Mouse (Mus musculus): ENCODE results near the gene Nudt6. TPM values are rescaled to one million over a fixed set of nuclear protein-coding genes. Genes with fewer than 3 reads are reported as not detected.
A peak's percentile ranks its signal among the peaks of the same experiment; 100 is the strongest.

The Nudt6 gene
- 26.0 and 32.4 TPM in 2 replicates for polyA plus RNA-seq (2012; rRNA removed)

DNA sequence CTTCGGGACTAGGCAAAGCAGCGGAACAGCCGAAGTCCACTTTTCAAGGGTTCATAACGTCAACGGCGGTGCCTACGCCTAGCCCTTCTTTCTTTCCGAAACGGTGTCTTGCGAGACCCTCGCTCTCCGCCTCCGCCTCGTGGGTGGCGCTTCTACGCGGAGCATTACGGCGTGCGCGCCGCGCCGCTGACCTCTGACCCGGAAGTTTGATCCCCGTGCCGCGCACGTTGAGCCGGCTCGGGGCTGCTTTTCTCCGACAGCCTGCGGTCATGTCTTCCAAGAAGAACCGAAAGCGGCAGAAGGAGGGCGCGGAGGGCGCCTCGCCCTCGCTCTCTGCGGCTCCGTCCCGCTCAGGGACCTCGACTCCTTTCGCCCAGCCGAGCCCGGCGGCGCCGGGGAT is at the start of gene Nudt6:
Gene Nudt6 (minus strand): TSS at position 140 of the 400 bp plus-strand sequence.
- Histone ChIP-seq H3K4me3 (ENCODE audit: insufficient read depth, low read depth, low read length) (peak within 1 kb of the TSS; percentile 78), H3K27ac (ENCODE audit: insufficient read depth, low read depth, low read length) (peak within 1 kb of the TSS; percentile 70), H3K36me3 (ENCODE audit: control insufficient read depth, insufficient read depth, low read length) (no peaks in the 10 kb centered on the region), H3K4me1 (ENCODE audit: control insufficient read depth, insufficient read depth, low read length) (peaks cover 3% of the 10 kb centered on the region; the same call in 1 of the 2 replicates), H3K27me3 (replicated peaks; ENCODE audit: control insufficient read depth, insufficient read depth, low read length) (no peaks in the 10 kb centered on the region)
- TF ChIP-seq CTCF (conservative IDR thresholded peaks at IDR 0.05; ENCODE audit: insufficient read depth, insufficient read length, low read depth, low read length) (no peak), POLR2A (IDR thresholded peaks at IDR 0.05; ENCODE audit: low read depth, low read length) (no peak)
- DNase-seq: peak; percentile 93
- under 1% methylated on average over 50 of the region's 50 CpGs for WGBS

- 86% methylated on average over 4 of the region's 4 CpGs for WGBS
- H3K4me1 ChIP-seq (ENCODE audit: control insufficient read depth, insufficient read depth, low read length): peaks cover 3% of the 10 kb centered on the region; the same call in 1 of the 2 replicates
- no peaks in the 10 kb centered on the region; the same call in 1 of the 2 replicates for H3K36me3 ChIP-seq (ENCODE audit: control insufficient read depth, insufficient read depth, low read length)
- TF ChIP-seq CTCF (conservative IDR thresholded peaks at IDR 0.05; ENCODE audit: insufficient read depth, insufficient read length, low read depth, low read length) (no peak), POLR2A (IDR thresholded peaks at IDR 0.05; ENCODE audit: low read depth, low read length) (no peak)
- no peak overlapping the region for H3K4me3 ChIP-seq (ENCODE audit: insufficient read depth, low read depth, low read length)
- no peaks in the 10 kb centered on the region for H3K27me3 ChIP-seq (replicated peaks; ENCODE audit: control insufficient read depth, insufficient read depth, low read length)
- H3K27ac ChIP-seq (ENCODE audit: insufficient read depth, low read depth, low read length): no peak overlapping the region
- no peak for DNase-seq
Measured at GRCm38 (mm10) chr3:37469353-37469752, 49.3 kb upstream of the Nudt6 start.

- Histone ChIP-seq H3K27ac (ENCODE audit: insufficient read depth, low read depth, low read length) (no peak overlapping the region), H3K27me3 (replicated peaks; ENCODE audit: control insufficient read depth, insufficient read depth, low read length) (no peaks in the 10 kb centered on the region), H3K36me3 (ENCODE audit: control insufficient read depth, insufficient read depth, low read length) (no peaks in the 10 kb centered on the region; the same call in 1 of the 2 replicates), H3K4me1 (ENCODE audit: control insufficient read depth, insufficient read depth, low read length) (peaks cover 3% of the 10 kb centered on the region; the same call in 1 of the 2 replicates), H3K4me3 (ENCODE audit: insufficient read depth, low read depth, low read length) (no peak overlapping the region)
- WGBS: 96% methylated on average over 2 of the region's 2 CpGs
- TF ChIP-seq CTCF (conservative IDR thresholded peaks at IDR 0.05; ENCODE audit: insufficient read depth, insufficient read length, low read depth, low read length) (no peak), POLR2A (IDR thresholded peaks at IDR 0.05; ENCODE audit: low read depth, low read length) (no peak)
- peak; percentile 30 for DNase-seq
Measured at GRCm38 (mm10) chr3:37468170-37468569, 48.2 kb upstream of the Nudt6 start.

- no peak for TF ChIP-seq CTCF (conservative IDR thresholded peaks at IDR 0.05; ENCODE audit: insufficient read depth, insufficient read length, low read depth, low read length)
- no peak for TF ChIP-seq POLR2A (IDR thresholded peaks at IDR 0.05; ENCODE audit: low read depth, low read length)
- H3K27ac ChIP-seq (ENCODE audit: insufficient read depth, low read depth, low read length): no peak overlapping the region
- WGBS: 89% methylated on average over 1 of the region's 1 CpGs
- no peaks in the 10 kb centered on the region for H3K27me3 ChIP-seq (replicated peaks; ENCODE audit: control insufficient read depth, insufficient read depth, low read length)
- no peaks in the 10 kb centered on the region; the same call in 1 of the 2 replicates for H3K36me3 ChIP-seq (ENCODE audit: control insufficient read depth, insufficient read depth, low read length)
- no peaks in the 10 kb centered on the region for H3K4me1 ChIP-seq (ENCODE audit: control insufficient read depth, insufficient read depth, low read length)
- no peak overlapping the region for H3K4me3 ChIP-seq (ENCODE audit: insufficient read depth, low read depth, low read length)
- DNase-seq: no peak
Measured at GRCm38 (mm10) chr3:37455992-37456391, 36.0 kb upstream of the Nudt6 start.

DNA sequence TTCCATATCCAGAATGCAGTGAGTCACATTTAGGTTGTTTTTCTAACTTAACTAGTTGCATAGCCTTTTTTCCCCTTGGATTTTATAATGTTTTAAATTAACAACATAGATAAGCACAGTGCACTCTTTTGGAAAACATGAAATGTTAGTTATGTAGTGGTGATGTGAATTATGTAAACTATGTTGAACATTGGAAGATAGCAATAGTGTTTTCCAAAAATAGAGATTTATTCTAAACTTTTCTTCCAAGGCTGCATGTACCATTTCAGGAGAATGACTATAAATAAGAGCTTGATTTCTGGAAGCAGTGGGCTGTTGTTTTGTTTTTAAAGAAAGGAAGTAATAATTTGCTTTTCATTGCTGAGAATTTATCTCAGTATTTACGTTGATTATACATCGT is 23.4 kb upstream of the Nudt6 start:
- DNase-seq: no peak
- Histone ChIP-seq H3K27ac (ENCODE audit: insufficient read depth, low read depth, low read length) (no peak overlapping the region), H3K4me3 (ENCODE audit: insufficient read depth, low read depth, low read length) (no peak overlapping the region), H3K36me3 (ENCODE audit: control insufficient read depth, insufficient read depth, low read length) (no peaks in the 10 kb centered on the region), H3K4me1 (ENCODE audit: control insufficient read depth, insufficient read depth, low read length) (no peaks in the 10 kb centered on the region), H3K27me3 (replicated peaks; ENCODE audit: control insufficient read depth, insufficient read depth, low read length) (no peaks in the 10 kb centered on the region)
- 85% methylated on average over 2 of the region's 2 CpGs for WGBS
- no peak for TF ChIP-seq CTCF (conservative IDR thresholded peaks at IDR 0.05; ENCODE audit: insufficient read depth, insufficient read length, low read depth, low read length)
- TF ChIP-seq POLR2A (IDR thresholded peaks at IDR 0.05; ENCODE audit: low read depth, low read length): no peak

DNA sequence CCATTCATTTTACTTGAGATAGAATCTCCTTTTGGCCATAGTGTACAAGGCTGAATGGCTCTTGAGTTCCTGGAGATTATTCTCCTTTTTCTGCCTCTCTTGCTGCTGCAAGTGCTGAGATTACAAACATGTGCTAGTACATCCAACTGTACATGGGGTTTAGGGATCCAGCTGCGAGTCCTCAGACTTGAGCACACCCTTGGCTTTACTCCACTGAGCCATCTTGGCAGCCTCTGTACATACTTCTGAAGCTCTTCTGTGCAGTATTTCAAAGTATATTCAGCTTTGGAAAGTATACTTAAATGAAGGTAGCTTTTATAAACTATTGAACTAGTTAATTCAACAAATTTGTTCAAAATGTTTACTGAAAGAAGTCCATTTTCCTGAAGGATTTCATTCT is 19.8 kb upstream of the Nudt6 start:
- TF ChIP-seq POLR2A (IDR thresholded peaks at IDR 0.05; ENCODE audit: low read depth, low read length): no peak
- no peaks in the 10 kb centered on the region for H3K27me3 ChIP-seq (replicated peaks; ENCODE audit: control insufficient read depth, insufficient read depth, low read length)
- 82% methylated on average over 1 of the region's 1 CpGs for WGBS
- H3K4me3 ChIP-seq (ENCODE audit: insufficient read depth, low read depth, low read length): no peak overlapping the region
- no peak for DNase-seq
- H3K4me1 ChIP-seq (ENCODE audit: control insufficient read depth, insufficient read depth, low read length): no peaks in the 10 kb centered on the region
- peaks cover 1% of the 10 kb centered on the region; the same call in 1 of the 2 replicates for H3K36me3 ChIP-seq (ENCODE audit: control insufficient read depth, insufficient read depth, low read length)
- H3K27ac ChIP-seq (ENCODE audit: insufficient read depth, low read depth, low read length): no peak overlapping the region

DNA sequence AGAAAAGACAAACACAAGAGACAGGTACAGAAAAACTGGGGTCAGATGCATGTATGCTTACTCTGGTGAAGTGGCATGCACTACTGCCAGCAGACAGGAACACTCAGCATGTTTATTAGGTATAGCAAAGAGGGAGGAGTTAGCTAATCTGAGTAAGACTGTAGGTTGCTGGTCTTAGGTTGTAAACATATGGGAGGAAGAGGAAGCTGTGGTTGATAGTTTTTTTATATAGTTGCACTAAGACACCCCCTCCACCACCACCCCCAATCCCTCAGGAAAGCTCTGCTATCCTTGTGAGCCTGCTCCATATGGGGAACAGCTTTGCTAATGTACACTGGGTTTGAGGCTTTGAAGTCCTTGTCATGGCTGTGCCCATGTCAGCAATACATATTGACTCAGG is 10.3 kb upstream of the Nudt6 start:
- H3K36me3 ChIP-seq (ENCODE audit: control insufficient read depth, insufficient read depth, low read length): no peaks in the 10 kb centered on the region; the same call in 1 of the 2 replicates
- no peak for DNase-seq
- H3K4me1 ChIP-seq (ENCODE audit: control insufficient read depth, insufficient read depth, low read length): no peaks in the 10 kb centered on the region
- no peak overlapping the region for H3K27ac ChIP-seq (ENCODE audit: insufficient read depth, low read depth, low read length)
- no peak overlapping the region for H3K4me3 ChIP-seq (ENCODE audit: insufficient read depth, low read depth, low read length)
- H3K27me3 ChIP-seq (replicated peaks; ENCODE audit: control insufficient read depth, insufficient read depth, low read length): no peaks in the 10 kb centered on the region
- TF ChIP-seq POLR2A (IDR thresholded peaks at IDR 0.05; ENCODE audit: low read depth, low read length) (no peak), CTCF (conservative IDR thresholded peaks at IDR 0.05; ENCODE audit: insufficient read depth, insufficient read length, low read depth, low read length) (no peak)
